Mouse (Mus musculus) forebrain, embryonic 10.5 days (tissue): Measurements from ENCODE around the gene Tsen15. TPM values are rescaled to one million over a fixed set of nuclear protein-coding genes. Genes with fewer than 3 reads are reported as not detected.
A peak's percentile ranks its signal among the peaks of the same experiment; 100 is the strongest.
"Not testable (repeated sequence)": the region's sequence is repeated elsewhere in the genome, so short reads cannot be mapped to it uniquely, and the experiment has no call there.

Experiments
- DNase-seq: peaks from one replicate; pipeline ENCODE4 v3.0.0-alpha.2; 2017; ENCODE audit warnings: low spot score; ENCODE audit errors: extremely low spot score
- H3K27ac ChIP-seq: fragments of 300-500 bp; sonication (generic); 2 replicates; pipeline ENCODE4 v1.5.1; 2016; ENCODE audit warnings: mild to moderate bottlenecking
- H3K27me3 ChIP-seq: fragments of 300-500 bp; sonication (generic); 2 replicates; pipeline ENCODE4 v1.6.1; 2016; ENCODE audit warnings: mild to moderate bottlenecking; ENCODE audit not compliant: poor library complexity, severe bottlenecking
- H3K36me3 ChIP-seq: fragments of 300-500 bp; sonication (generic); replicated peaks from 2 replicates; pipeline ENCODE4 v1.6.1; 2016; ENCODE audit warnings: mild to moderate bottlenecking, moderate library complexity
- H3K4me1 ChIP-seq: fragments of 300-500 bp; sonication (generic); 2 replicates; pipeline ENCODE4 v1.6.1; 2016
- H3K4me3 ChIP-seq: fragments of 300-500 bp; sonication (generic); 2 replicates; pipeline ENCODE4 v1.5.1; 2016; ENCODE audit warnings: mild to moderate bottlenecking, moderate library complexity
- H3K9me3 ChIP-seq: fragments of 300-500 bp; sonication (generic); 2 replicates; pipeline ENCODE4 v1.6.1; 2016; ENCODE audit warnings: mild to moderate bottlenecking, moderate library complexity
- WGBS: fragments of 180-500 bp; shearing (Covaris S2); methylation state at CpG from one replicate; pipeline ENCODE4 v1.1.7; 2016; 5-methylcytosine and 5-hydroxymethylcytosine counted together
- polyA plus RNA-seq: library from polyadenylated mRNA; unstranded; fragments of >200 nt; fragmentation: Nextera tagmentation; extraction: Ambion mirVana; gene quantifications from 2 replicates; pipeline ENCODE4 v1.2.1, GENCODE M21; 2016

The Tsen15 gene
- polyA plus RNA-seq, 1 experiment from 2014 or later: 94.8 TPM

DNA sequence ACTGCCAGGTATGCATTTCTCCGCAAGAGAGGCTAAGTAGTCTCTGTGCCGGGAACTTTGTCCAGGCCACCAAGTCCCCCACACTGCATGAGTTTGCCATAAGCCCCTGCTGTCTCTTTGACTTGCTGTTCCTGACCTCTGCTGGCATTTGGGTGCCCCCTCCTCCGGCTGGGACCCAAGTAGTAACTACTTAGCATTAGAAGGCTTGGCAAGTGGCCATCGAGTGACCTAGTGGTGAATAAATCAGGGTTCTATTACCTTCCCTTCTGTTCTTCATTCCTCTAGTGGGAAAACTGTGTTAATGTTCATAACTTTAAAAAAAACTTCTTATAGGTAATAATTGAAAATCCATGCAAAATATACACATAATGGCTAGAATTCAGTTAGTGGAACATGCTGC, 22.9 kb upstream of the Tsen15 start:
- H3K36me3 ChIP-seq: no peaks in the 10 kb centered on the region
- WGBS: 87% methylated on average over 4 of the region's 4 CpGs
- H3K27me3 ChIP-seq: 0 out of 2 replicates have a peak, but pooled peaks cover 4% of the 10 kb centered on the region
- no peak overlapping the region for H3K4me3 ChIP-seq
- H3K27ac ChIP-seq: no peak overlapping the region
- H3K4me1 ChIP-seq: peaks cover 10% of the 10 kb centered on the region
- no peak for DNase-seq
- peaks cover 8% of the 10 kb centered on the region; the same call in 1 of the 2 replicates for H3K9me3 ChIP-seq

- DNase-seq: no peak
- no peak overlapping the region for H3K4me3 ChIP-seq
- peaks cover 9% of the 10 kb centered on the region; the same call in 1 of the 2 replicates for H3K27me3 ChIP-seq
- 43% methylated on average over 22 of the region's 22 CpGs for WGBS
- peak overlapping the region; percentile 72 for H3K27ac ChIP-seq
- peaks cover 4% of the 10 kb centered on the region; the same call in 1 of the 2 replicates for H3K9me3 ChIP-seq
- peaks cover 10% of the 10 kb centered on the region for H3K4me1 ChIP-seq
- H3K36me3 ChIP-seq: no peaks in the 10 kb centered on the region
These were observed 20.8 kb upstream of the Tsen15 start for GRCm38 (mm10) chr1:152407021-152407946.

DNA sequence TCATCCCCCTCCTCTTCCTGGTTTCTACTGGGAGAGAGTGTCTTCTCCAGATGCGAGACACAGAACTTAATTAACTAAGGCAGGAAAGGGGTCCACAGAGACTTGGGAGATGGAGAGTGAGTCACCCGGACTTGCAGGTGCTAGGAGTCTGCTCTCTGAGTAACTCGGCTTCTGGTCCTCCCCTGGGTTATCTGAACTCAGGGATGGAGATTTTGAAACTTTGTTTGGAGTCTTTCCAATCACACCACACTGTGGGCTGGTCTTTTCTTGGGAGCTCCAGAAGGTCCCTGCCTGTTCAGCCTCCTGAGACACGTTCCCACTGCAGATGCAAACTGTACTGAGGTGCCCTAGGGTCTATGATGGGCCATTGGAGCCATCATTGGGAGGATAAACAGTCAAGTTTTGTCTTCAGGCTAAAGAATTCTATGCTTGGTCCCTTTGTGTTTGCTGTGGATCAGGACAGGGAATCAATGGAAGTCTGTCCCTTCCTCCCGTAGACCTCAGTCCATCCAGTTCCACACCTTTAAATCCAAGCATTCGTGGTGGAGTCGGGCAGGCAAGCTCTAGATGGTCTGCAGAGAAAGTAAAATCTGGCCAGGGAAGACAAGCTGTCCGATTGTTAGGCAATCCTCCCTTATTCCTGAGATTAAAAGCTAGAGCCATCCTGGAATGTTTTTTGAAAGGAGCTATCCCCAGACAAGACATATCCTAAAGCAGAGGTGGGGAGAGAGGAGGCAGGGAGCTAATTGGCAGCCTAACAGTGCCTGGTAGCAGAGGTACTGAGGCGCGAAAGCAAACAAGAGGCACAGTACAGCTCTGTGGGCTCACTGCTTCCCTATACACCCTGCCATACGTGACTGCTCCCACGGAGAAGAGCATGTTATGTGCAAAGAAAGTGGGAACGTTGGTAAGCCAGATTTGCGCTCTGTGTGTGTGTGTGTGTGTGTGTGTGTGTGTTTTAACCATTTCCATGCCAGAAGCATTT, 14.4 kb upstream of the Tsen15 start:
- Histone ChIP-seq H3K27me3 (peaks cover 54% of the 10 kb centered on the region), H3K4me3 (peak overlapping the region; percentile 72), H3K27ac (peak overlapping the region; percentile 84), H3K4me1 (peaks cover 23% of the 10 kb centered on the region), H3K36me3 (no peaks in the 10 kb centered on the region), H3K9me3 (peaks cover 8% of the 10 kb centered on the region; the same call in 1 of the 2 replicates)
- peak; percentile 18 for DNase-seq
- 14% methylated on average over 14 of the region's 14 CpGs for WGBS

- Histone ChIP-seq H3K4me1 (peaks cover 23% of the 10 kb centered on the region), H3K27me3 (peaks cover 50% of the 10 kb centered on the region), H3K36me3 (no peaks in the 10 kb centered on the region), H3K4me3 (peak within 1 kb of the TSS; percentile 72), H3K27ac (peak within 1 kb of the TSS; percentile 84), H3K9me3 (peaks cover 8% of the 10 kb centered on the region; the same call in 1 of the 2 replicates)
- DNase-seq: peak; percentile 70
- under 1% methylated on average over 67 of the region's 70 CpGs for WGBS
These were observed 13.5 kb upstream of the Tsen15 start, which contains the start of gene Colgalt2 for GRCm38 (mm10) chr1:152399790-152400555. Gene Colgalt2 (plus strand): TSS chr1:152399830.

DNA sequence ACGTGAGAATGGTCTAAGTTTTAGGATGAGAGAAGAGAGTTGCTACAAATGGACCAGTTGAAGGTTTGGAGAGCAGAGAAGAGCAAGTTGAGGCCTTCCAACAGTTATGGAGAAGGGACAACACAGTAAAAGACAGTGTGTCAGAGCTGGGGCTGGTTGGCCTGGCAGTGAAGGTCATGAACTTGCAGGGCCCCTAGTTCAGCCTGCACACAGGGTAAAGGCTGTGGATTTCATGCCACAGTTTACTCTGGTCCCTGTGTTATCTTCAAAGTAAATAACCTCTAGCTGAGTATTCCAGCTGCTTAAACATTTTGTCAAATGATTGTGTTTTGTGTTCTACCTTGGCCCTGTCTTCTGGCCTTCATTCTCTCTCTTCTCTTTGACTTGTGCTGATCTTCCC, 12.2 kb upstream of the Tsen15 start:
- H3K9me3 ChIP-seq: peaks cover 8% of the 10 kb centered on the region; the same call in 1 of the 2 replicates
- no peak overlapping the region for H3K27ac ChIP-seq
- no peak for DNase-seq
- peaks cover 23% of the 10 kb centered on the region for H3K4me1 ChIP-seq
- H3K27me3 ChIP-seq: peaks cover 50% of the 10 kb centered on the region
- H3K4me3 ChIP-seq: no peak overlapping the region
- H3K36me3 ChIP-seq: no peaks in the 10 kb centered on the region
- WGBS: 67% methylated on average over 1 of the region's 1 CpGs

DNA sequence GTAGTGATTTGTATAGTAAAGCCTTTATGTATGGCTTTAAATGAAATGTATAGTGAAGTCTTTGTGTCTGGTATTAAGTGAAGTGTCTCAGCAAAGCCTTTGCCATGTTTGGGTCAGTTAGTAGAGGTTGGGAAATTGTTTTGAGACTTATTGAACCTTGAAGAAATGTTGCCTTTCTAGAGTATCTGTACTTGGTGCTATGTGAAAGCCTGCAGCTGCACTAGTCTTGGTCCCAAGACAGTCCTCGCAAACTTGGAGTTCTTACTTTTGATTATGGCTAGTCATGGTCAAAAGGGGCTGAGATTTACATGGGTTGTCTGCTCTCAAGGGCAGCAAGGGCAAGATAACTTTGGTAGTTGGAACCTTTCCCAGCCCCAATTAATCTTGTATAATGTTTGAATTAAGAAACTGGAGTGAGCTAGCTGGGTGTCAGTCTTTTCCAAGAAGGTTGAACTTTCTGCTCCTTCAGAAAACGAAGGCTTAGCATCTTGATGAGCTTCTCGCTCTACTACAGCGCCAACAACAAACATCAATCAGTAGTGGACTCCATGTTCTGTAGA, 8.5 kb upstream of the Tsen15 start:
- Histone ChIP-seq H3K27me3 (peaks cover 25% of the 10 kb centered on the region), H3K4me3 (no peak overlapping the region), H3K4me1 (peaks cover 7% of the 10 kb centered on the region; the same call in 1 of the 2 replicates), H3K9me3 (peaks cover 8% of the 10 kb centered on the region; the same call in 1 of the 2 replicates), H3K27ac (no peak overlapping the region), H3K36me3 (no peaks in the 10 kb centered on the region)
- no peak for DNase-seq
- 84% methylated on average over 4 of the region's 4 CpGs for whole genome bisulfite sequencing

GRCm38 (mm10) chr1:152394137-152394536, 7.6 kb upstream of the Tsen15 start:
- 96% methylated on average over 3 of the region's 3 CpGs for WGBS
- H3K27me3 ChIP-seq: peaks cover 16% of the 10 kb centered on the region
- H3K4me3 ChIP-seq: no peak overlapping the region
- peaks cover 8% of the 10 kb centered on the region; the same call in 1 of the 2 replicates for H3K9me3 ChIP-seq
- no peaks in the 10 kb centered on the region for H3K36me3 ChIP-seq
- no peaks in the 10 kb centered on the region for H3K4me1 ChIP-seq
- H3K27ac ChIP-seq: no peak overlapping the region
- DNase-seq: no peak

- Histone ChIP-seq H3K27me3 (no peaks in the 10 kb centered on the region), H3K4me1 (peaks cover 17% of the 10 kb centered on the region), H3K9me3 (no peaks in the 10 kb centered on the region; the same call in 1 of the 2 replicates), H3K27ac (no peak overlapping the region), H3K36me3 (0 out of 2 replicates have a peak, but pooled peaks cover 2% of the 10 kb centered on the region), H3K4me3 (no peak overlapping the region)
- DNase-seq: no peak
These were observed 2.8 kb upstream of the Tsen15 start for GRCm38 (mm10) chr1:152389271-152389670.

DNA sequence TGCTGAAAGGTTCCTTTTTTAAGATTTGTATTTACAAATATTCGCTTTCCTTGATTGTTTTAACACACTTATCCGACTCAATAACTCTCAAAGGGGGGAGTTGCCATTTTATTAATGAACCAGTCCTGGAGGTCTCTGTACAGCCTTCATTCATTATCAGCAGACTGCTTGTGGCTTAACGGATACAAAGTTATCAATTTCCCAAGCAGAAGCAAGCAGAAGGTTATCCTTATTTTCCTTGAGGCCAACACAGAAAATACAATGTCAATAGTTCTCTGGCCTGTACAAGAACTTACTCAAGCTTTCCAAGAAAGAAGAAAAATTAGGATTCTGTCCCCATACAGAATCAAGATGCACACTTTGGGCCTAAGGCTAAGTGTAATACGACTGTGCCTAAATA, 795 bp downstream of the Tsen15 start:
- DNase-seq: not testable (repeated sequence)

GRCm38 (mm10) chr1:152384589-152384988, 1.9 kb downstream of the Tsen15 start:
- Histone ChIP-seq H3K4me1 (peaks cover 17% of the 10 kb centered on the region), H3K4me3 (no peak overlapping the region), H3K36me3 (peaks cover 20% of the 10 kb centered on the region), H3K9me3 (no peaks in the 10 kb centered on the region), H3K27me3 (no peaks in the 10 kb centered on the region), H3K27ac (no peak overlapping the region)
- 89% methylated on average over 1 of the region's 1 CpGs for WGBS
- no peak for DNase-seq

More for the DNA sequence above, 795 bp downstream of the Tsen15 start:
- not testable (repeated sequence) for H3K27me3 ChIP-seq, H3K9me3 ChIP-seq
- 35% methylated on average over 2 of the region's 4 CpGs for WGBS
- Histone ChIP-seq H3K4me1 (peaks cover 17% of the 10 kb centered on the region), H3K36me3 (peaks cover 15% of the 10 kb centered on the region), H3K27ac (peak overlapping the region; percentile 89; the same call in 1 of the 2 replicates), H3K4me3 (peak overlapping the region; percentile 86)

- no peak overlapping the region for H3K27ac ChIP-seq
- WGBS: 94% methylated on average over 5 of the region's 5 CpGs
- no peaks in the 10 kb centered on the region for H3K4me1 ChIP-seq
- no peaks in the 10 kb centered on the region for H3K27me3 ChIP-seq
- no peaks in the 10 kb centered on the region for H3K9me3 ChIP-seq
- no peak for DNase-seq
- H3K4me3 ChIP-seq: no peak overlapping the region
- H3K36me3 ChIP-seq: peaks cover 43% of the 10 kb centered on the region
These were observed 8.2 kb downstream of the Tsen15 start for GRCm38 (mm10) chr1:152378311-152378710.
